Mouse (Mus musculus) midbrain, embryonic 12.5 days (tissue): ENCODE measurements at regions not wholly inside any gene's neighbourhood (a gene's known extent, or its start where the extent isn't known, plus 50 kb on each side); places are given as distances from the start of the nearest gene placed in this dataset.
A peak's percentile ranks its signal among the peaks of the same experiment; 100 is the strongest.

Source experiments
- ATAC-seq: fragments of 200-750 bp; cut with Nextera tagmentation; 2 replicates; pipeline ENCODE4 v1.8.0; 2017; ENCODE audit warnings: low read depth, moderate TSS enrichment, moderate library complexity; ENCODE audit not compliant: low FRiP score
- H3K27ac ChIP-seq: fragments of 300-500 bp; sonication (generic); replicated peaks from 2 replicates; pipeline ENCODE4 v1.5.1; 2016; ENCODE audit warnings: mild to moderate bottlenecking
- H3K27me3 ChIP-seq: fragments of 300-500 bp; sonication (generic); 2 replicates; pipeline ENCODE4 v1.6.1; 2016; ENCODE audit warnings: mild to moderate bottlenecking
- H3K36me3 ChIP-seq: fragments of 300-500 bp; sonication (generic); 2 replicates; pipeline ENCODE4 v1.6.1; 2016
- H3K4me1 ChIP-seq: fragments of 300-500 bp; sonication (generic); 2 replicates; pipeline ENCODE4 v1.6.1; 2016
- H3K4me2 ChIP-seq: fragments of 300-500 bp; sonication (generic); replicated peaks from 2 replicates; pipeline ENCODE4 v1.6.1; 2016; ENCODE audit warnings: mild to moderate bottlenecking, moderate library complexity
- H3K4me3 ChIP-seq: fragments of 300-500 bp; sonication (generic); 2 replicates; pipeline ENCODE4 v1.5.1; 2016; ENCODE audit warnings: mild to moderate bottlenecking
- H3K9ac ChIP-seq: fragments of 300-500 bp; sonication (generic); replicated peaks from 2 replicates; pipeline ENCODE4 v1.6.1; 2016; ENCODE audit warnings: mild to moderate bottlenecking, moderate library complexity
- H3K9me3 ChIP-seq: fragments of 300-500 bp; sonication (generic); 2 replicates; pipeline ENCODE4 v1.6.1; 2016; ENCODE audit warnings: mild to moderate bottlenecking
- WGBS: fragments of 180-500 bp; shearing (Covaris S2); methylation state at CpG from one replicate; pipeline ENCODE4 v1.1.7; 2016; 5-methylcytosine and 5-hydroxymethylcytosine counted together

DNA sequence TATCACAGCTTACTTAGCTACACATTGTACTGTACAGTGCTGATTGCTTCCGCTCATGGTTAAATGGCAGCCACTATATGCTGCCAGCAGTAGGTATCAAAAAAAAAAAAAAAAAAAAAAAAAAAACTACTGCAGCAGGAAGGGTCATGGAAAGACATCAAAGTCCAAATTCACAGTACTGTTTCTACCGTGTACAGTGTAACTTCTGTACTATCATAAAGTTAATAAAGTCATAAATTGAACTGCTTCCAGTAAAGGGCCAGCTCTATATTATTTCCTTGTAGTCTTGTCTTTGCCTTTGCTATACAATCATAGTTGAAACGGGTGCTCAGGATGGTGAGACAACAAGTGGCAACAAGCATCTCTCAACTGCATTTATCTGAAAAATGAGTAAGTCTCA lies 552.6 kb upstream of the Mpdz start:
- WGBS, result 96% methylated on average over 3 of the region's 3 CpGs
- Histone ChIP-seq H3K4me2 (no peak overlapping the region), H3K9ac (no peak overlapping the region), H3K4me1 (peaks cover 2% of the 10 kb centered on the region; the same call in 1 of the 2 replicates), H3K4me3 (no peak overlapping the region), H3K27me3 (no peaks in the 10 kb centered on the region), H3K9me3 (no peaks in the 10 kb centered on the region), H3K36me3 (no peaks in the 10 kb centered on the region), H3K27ac (no peak overlapping the region)
- ATAC-seq, result no peak

DNA sequence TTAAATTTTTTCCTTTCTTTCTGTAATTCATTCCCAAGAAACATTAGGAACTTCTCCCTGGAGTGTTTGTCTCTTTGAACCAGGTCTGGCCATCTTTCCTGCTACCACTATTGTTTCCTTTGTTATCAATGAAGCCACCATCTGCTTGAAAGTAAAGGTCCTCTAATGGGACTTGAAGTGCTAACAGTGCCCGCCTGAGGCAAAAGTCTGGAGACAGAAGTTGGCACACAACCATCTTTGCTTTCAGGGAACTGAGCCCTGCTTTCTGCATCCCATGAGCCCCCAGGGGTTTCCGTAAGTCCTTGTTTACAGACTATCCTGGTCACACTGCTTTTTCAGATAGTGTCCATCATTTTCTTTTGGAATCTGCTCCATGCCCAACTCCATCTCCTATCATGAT lies 546.2 kb upstream of the Mpdz start:
- Histone ChIP-seq H3K9ac (no peak overlapping the region), H3K36me3 (no peaks in the 10 kb centered on the region), H3K27me3 (no peaks in the 10 kb centered on the region), H3K9me3 (no peaks in the 10 kb centered on the region), H3K27ac (no peak overlapping the region), H3K4me2 (no peak overlapping the region), H3K4me1 (no peaks in the 10 kb centered on the region), H3K4me3 (no peak overlapping the region)
- no peak for ATAC-seq
- WGBS, result 90% methylated on average over 2 of the region's 2 CpGs

DNA sequence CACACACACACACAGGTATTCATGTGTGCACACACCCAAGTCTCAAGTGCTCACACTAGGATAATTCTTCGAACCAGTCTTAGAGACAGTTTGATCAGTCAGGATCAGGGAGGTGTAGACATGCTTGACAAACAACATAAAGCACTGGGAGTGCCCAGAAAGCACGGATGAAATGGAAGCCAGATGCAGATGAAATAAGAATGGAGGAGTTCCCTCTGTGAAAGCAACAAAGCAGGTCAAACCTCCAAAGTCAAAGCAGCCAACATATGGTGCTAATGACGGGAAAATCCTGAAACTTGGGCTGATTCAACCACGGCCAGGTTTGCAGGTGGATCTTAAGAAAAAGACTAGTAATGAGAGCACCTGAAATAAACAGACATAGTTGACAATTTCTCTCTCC lies 544.0 kb upstream of the Mpdz start:
- no peaks in the 10 kb centered on the region for H3K4me1 ChIP-seq
- no peak overlapping the region for H3K4me3 ChIP-seq
- no peak overlapping the region for H3K4me2 ChIP-seq
- no peak overlapping the region for H3K27ac ChIP-seq
- ATAC-seq, result no peak
- H3K27me3 ChIP-seq, result no peaks in the 10 kb centered on the region
- H3K9ac ChIP-seq, result no peak overlapping the region
- no peaks in the 10 kb centered on the region for H3K36me3 ChIP-seq
- H3K9me3 ChIP-seq, result no peaks in the 10 kb centered on the region
- 71% methylated on average over 4 of the region's 4 CpGs for WGBS

GRCm38 (mm10) chr4:81981811-81982210 lies 539.2 kb upstream of the Mpdz start:
- WGBS, result 92% methylated on average over 1 of the region's 1 CpGs
- no peaks in the 10 kb centered on the region for H3K9me3 ChIP-seq
- H3K4me3 ChIP-seq, result no peak overlapping the region
- no peak overlapping the region for H3K4me2 ChIP-seq
- H3K27me3 ChIP-seq, result no peaks in the 10 kb centered on the region
- ATAC-seq, result no peak
- no peak overlapping the region for H3K27ac ChIP-seq
- H3K4me1 ChIP-seq, result no peaks in the 10 kb centered on the region
- no peak overlapping the region for H3K9ac ChIP-seq
- H3K36me3 ChIP-seq, result no peaks in the 10 kb centered on the region

GRCm38 (mm10) chr4:81970472-81970871 lies 527.9 kb upstream of the Mpdz start:
- Histone ChIP-seq H3K9ac (no peak overlapping the region), H3K9me3 (no peaks in the 10 kb centered on the region), H3K27ac (no peak overlapping the region), H3K4me1 (no peaks in the 10 kb centered on the region), H3K27me3 (no peaks in the 10 kb centered on the region), H3K36me3 (no peaks in the 10 kb centered on the region), H3K4me3 (no peak overlapping the region), H3K4me2 (no peak overlapping the region)
- no peak for ATAC-seq
- 72% methylated on average over 10 of the region's 10 CpGs for WGBS

DNA sequence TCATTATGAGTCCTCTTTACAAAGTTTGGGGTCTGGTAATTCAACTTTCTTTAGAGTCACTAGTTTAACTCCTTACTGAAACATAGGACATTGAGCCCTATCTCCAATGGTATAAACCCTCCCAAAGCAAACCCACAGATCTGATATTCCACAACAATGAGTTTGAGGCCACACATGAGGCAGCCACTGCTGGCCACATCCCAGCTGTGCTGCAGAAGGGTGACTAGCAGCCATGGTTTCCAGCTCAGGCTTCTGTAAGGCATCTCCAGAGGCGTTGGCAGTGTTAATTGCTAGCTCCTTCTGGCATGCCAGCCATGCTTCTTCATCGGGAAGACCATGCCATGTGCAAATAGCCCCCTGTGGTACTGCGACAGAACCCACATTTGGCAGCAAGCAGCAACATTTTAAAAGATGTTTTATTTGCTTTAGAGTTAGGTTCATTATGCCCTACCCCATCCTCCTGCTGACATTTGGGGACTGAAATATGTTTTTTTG lies 527.1 kb upstream of the Mpdz start:
- H3K9me3 ChIP-seq, result no peaks in the 10 kb centered on the region
- ATAC-seq, result no peak
- no peaks in the 10 kb centered on the region for H3K36me3 ChIP-seq
- H3K4me1 ChIP-seq, result no peaks in the 10 kb centered on the region
- H3K4me3 ChIP-seq, result no peak overlapping the region
- H3K9ac ChIP-seq, result no peak overlapping the region
- H3K27ac ChIP-seq, result no peak overlapping the region
- H3K4me2 ChIP-seq, result no peak overlapping the region
- H3K27me3 ChIP-seq, result no peaks in the 10 kb centered on the region
- WGBS, result 80% methylated on average over 3 of the region's 3 CpGs

- Histone ChIP-seq H3K4me3 (no peak overlapping the region), H3K9ac (no peak overlapping the region), H3K4me1 (no peaks in the 10 kb centered on the region), H3K9me3 (no peaks in the 10 kb centered on the region), H3K27ac (no peak overlapping the region), H3K36me3 (no peaks in the 10 kb centered on the region), H3K27me3 (no peaks in the 10 kb centered on the region), H3K4me2 (no peak overlapping the region)
- peak; percentile 54; the same call in 1 of the 2 replicates for ATAC-seq
- 74% methylated on average over 1 of the region's 1 CpGs for WGBS
These were observed 523.5 kb upstream of the Mpdz start for GRCm38 (mm10) chr4:81966054-81966623.

DNA sequence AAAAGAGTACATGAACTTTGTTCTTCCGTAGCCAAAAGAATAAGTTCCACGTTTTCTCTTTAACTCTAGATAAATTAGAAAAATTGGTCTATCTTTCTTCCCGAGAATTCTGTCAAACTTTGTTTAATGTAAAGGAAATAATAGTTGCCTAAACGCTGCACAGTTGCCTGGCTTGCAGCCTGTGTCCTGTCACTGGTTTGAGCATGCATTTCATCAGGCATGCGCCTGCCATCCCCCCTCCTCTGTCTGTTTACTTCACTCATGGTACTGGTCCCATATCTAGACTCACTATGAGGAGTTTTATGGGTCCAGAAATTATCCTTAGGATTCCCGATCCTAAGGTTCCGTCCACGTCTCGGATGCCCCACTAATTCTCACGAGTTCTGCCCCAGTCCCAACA lies 520.5 kb upstream of the Mpdz start:
- no peak overlapping the region for H3K27ac ChIP-seq
- ATAC-seq, result no peak
- H3K9me3 ChIP-seq, result no peaks in the 10 kb centered on the region
- H3K4me2 ChIP-seq, result no peak overlapping the region
- WGBS, result 90% methylated on average over 10 of the region's 10 CpGs
- no peaks in the 10 kb centered on the region for H3K27me3 ChIP-seq
- no peaks in the 10 kb centered on the region for H3K36me3 ChIP-seq
- 0 out of 2 replicates have a peak, but pooled peaks cover 2% of the 10 kb centered on the region for H3K4me1 ChIP-seq
- no peak overlapping the region for H3K9ac ChIP-seq
- no peak overlapping the region for H3K4me3 ChIP-seq

GRCm38 (mm10) chr4:81962586-81962985 lies 520.0 kb upstream of the Mpdz start:
- peaks cover 6% of the 10 kb centered on the region for H3K4me1 ChIP-seq
- no peak overlapping the region for H3K4me3 ChIP-seq
- ATAC-seq, result no peak; the same call in 1 of the 2 replicates
- 69% methylated on average over 5 of the region's 5 CpGs for WGBS
- H3K9ac ChIP-seq, result no peak overlapping the region
- H3K9me3 ChIP-seq, result no peaks in the 10 kb centered on the region
- no peak overlapping the region for H3K4me2 ChIP-seq
- H3K36me3 ChIP-seq, result no peaks in the 10 kb centered on the region
- H3K27me3 ChIP-seq, result no peaks in the 10 kb centered on the region
- H3K27ac ChIP-seq, result no peak overlapping the region

- WGBS, result 65% methylated on average over 16 of the region's 16 CpGs
- H3K27ac ChIP-seq, result no peak overlapping the region
These were observed 518.2 kb upstream of the Mpdz start for GRCm38 (mm10) chr4:81960552-81961534.

GRCm38 (mm10) chr4:81956926-81957694 lies 514.5 kb upstream of the Mpdz start:
- Histone ChIP-seq H3K27ac (no peak overlapping the region), H3K9me3 (no peaks in the 10 kb centered on the region), H3K4me2 (no peak overlapping the region), H3K4me3 (no peak overlapping the region), H3K4me1 (peaks cover 13% of the 10 kb centered on the region), H3K27me3 (no peaks in the 10 kb centered on the region), H3K9ac (no peak overlapping the region), H3K36me3 (no peaks in the 10 kb centered on the region)
- 40% methylated on average over 6 of the region's 6 CpGs for WGBS
- ATAC-seq, result no peak

More at GRCm38 (mm10) chr4:81960552-81961534, 518.2 kb upstream of the Mpdz start:
- H3K4me1 ChIP-seq, result peaks cover 13% of the 10 kb centered on the region
- H3K4me2 ChIP-seq, result no peak overlapping the region
- H3K27me3 ChIP-seq, result no peaks in the 10 kb centered on the region
- no peak overlapping the region for H3K9ac ChIP-seq
- no peak overlapping the region for H3K4me3 ChIP-seq
- H3K36me3 ChIP-seq, result no peaks in the 10 kb centered on the region
- no peak for ATAC-seq
- H3K9me3 ChIP-seq, result no peaks in the 10 kb centered on the region

GRCm38 (mm10) chr4:81953023-81953422 lies 510.4 kb upstream of the Mpdz start:
- no peak overlapping the region for H3K9ac ChIP-seq
- no peaks in the 10 kb centered on the region for H3K36me3 ChIP-seq
- no peak overlapping the region for H3K4me3 ChIP-seq
- no peaks in the 10 kb centered on the region for H3K27me3 ChIP-seq
- H3K27ac ChIP-seq, result no peak overlapping the region
- no peaks in the 10 kb centered on the region for H3K9me3 ChIP-seq
- ATAC-seq, result no peak
- no peak overlapping the region for H3K4me2 ChIP-seq
- WGBS, result 40% methylated on average over 4 of the region's 4 CpGs
- peaks cover 11% of the 10 kb centered on the region for H3K4me1 ChIP-seq
